Mouse (Mus musculus) hindbrain, embryonic 14.5 days (tissue): ENCODE data around the gene Plac9b. TPM values are rescaled to one million over a fixed set of nuclear protein-coding genes. Genes with fewer than 3 reads are reported as not detected.

Source experiments
- polyA plus RNA-seq: library from polyadenylated mRNA; unstranded; fragments of >200 nt; fragmentation: Nextera tagmentation; extraction: Ambion mirVana; gene quantifications from 2 replicates; pipeline ENCODE4 v1.2.1, GENCODE M21; 2014

The Plac9b gene
- polyA plus RNA-seq, 1 experiment from 2014 or later: 6.3 TPM

Other genes starting within 250 kb of the Plac9b start
- not detected in 2 replicates for gene Cphx1, start 244.2 kb downstream of the Plac9b start, polyA plus RNA-seq
- gene Duxbl1, start 203.9 kb downstream of the Plac9b start, polyA plus RNA-seq: 1.6 and 1.9 TPM in 2 replicates
- gene Gm9780, start 139.8 kb downstream of the Plac9b start, polyA plus RNA-seq: 5.2 and 8.5 TPM in 2 replicates
- gene Tmem254c, start 115.1 kb downstream of the Plac9b start, polyA plus RNA-seq: 27.7 and 30.4 TPM in 2 replicates
- not detected in 2 replicates for gene Cphx2, start 101.0 kb downstream of the Plac9b start, polyA plus RNA-seq
- not detected in 2 replicates for gene Cphx3, start 100.2 kb downstream of the Plac9b start, polyA plus RNA-seq
- gene Duxbl2, start 64.1 kb downstream of the Plac9b start, polyA plus RNA-seq: 1.6 and 2.0 TPM in 2 replicates
- gene Tmem254b, start 24.6 kb upstream of the Plac9b start, polyA plus RNA-seq: 30.6 and 32.5 TPM in 2 replicates
- 0.66 and 0.70 TPM in 2 replicates for gene Duxbl3, start 75.5 kb upstream of the Plac9b start, polyA plus RNA-seq